Mouse (Mus musculus) kidney, embryonic 16.5 days (tissue): Measurements from ENCODE around the gene Synj1. TPM values are rescaled to one million over a fixed set of nuclear protein-coding genes. Genes with fewer than 3 reads are reported as not detected.

Experiments used
- ATAC-seq: fragments of 200-750 bp; cut with Nextera tagmentation; 2 replicates; pipeline ENCODE4 v1.8.0; 2017; ENCODE audit warnings: moderate TSS enrichment; ENCODE audit not compliant: low FRiP score, low TSS enrichment
- H3K27ac ChIP-seq: fragments of 300-500 bp; sonication (generic); 2 replicates; pipeline ENCODE4 v1.5.1; 2014; ENCODE audit warnings: low read length
- H3K27me3 ChIP-seq: fragments of 300-500 bp; sonication (generic); 2 replicates; pipeline ENCODE4 v1.6.1; 2014; ENCODE audit warnings: low read length, control low read depth, mixed read lengths; ENCODE audit not compliant: insufficient read depth
- H3K36me3 ChIP-seq: fragments of 300-500 bp; sonication (generic); 2 replicates; pipeline ENCODE4 v1.6.1; 2014; ENCODE audit warnings: low read length, control low read depth, mixed read lengths; ENCODE audit not compliant: insufficient read depth
- H3K4me1 ChIP-seq: fragments of 300-500 bp; sonication (generic); 2 replicates; pipeline ENCODE4 v1.6.1; 2014; ENCODE audit warnings: low read length, control low read depth, mixed read lengths; ENCODE audit not compliant: insufficient read depth
- H3K4me2 ChIP-seq: fragments of 300-500 bp; sonication (generic); replicated peaks from 2 replicates; pipeline ENCODE4 v1.6.1; 2014; ENCODE audit warnings: low read depth, low read length
- H3K4me3 ChIP-seq: fragments of 300-500 bp; sonication (generic); 2 replicates; pipeline ENCODE4 v1.5.1; 2014; ENCODE audit warnings: mild to moderate bottlenecking, low read length
- H3K9ac ChIP-seq: fragments of 300-500 bp; sonication (generic); replicated peaks from 2 replicates; pipeline ENCODE4 v1.6.1; 2014; ENCODE audit warnings: low read length
- H3K9me3 ChIP-seq: fragments of 300-500 bp; sonication (generic); 2 replicates; pipeline ENCODE4 v1.6.1; 2016; ENCODE audit warnings: low read length, control low read depth
- WGBS: fragments of 180-500 bp; shearing (Covaris S2); extraction: QIAGEN DNeasy Blood & Tissue Kit; methylation state at CpG from one replicate; pipeline ENCODE4 v1.1.7; 2014; 5-methylcytosine and 5-hydroxymethylcytosine counted together
- polyA plus RNA-seq: library from polyadenylated mRNA; unstranded; fragments of >200 nt; fragmentation: Nextera tagmentation; extraction: Ambion mirVana; gene quantifications from 2 replicates; pipeline ENCODE4 v1.2.1, GENCODE M21; 2015

Synj1 gene
- 12.3 and 17.0 TPM in 2 replicates for polyA plus RNA-seq

- Histone ChIP-seq H3K36me3 (peaks cover 16% of the 10 kb centered on the region; the same call in 1 of the 2 replicates), H3K4me3 (peak within 1 kb of the TSS; percentile 76), H3K9me3 (no peaks in the 10 kb centered on the region), H3K27ac (peak within 1 kb of the TSS; percentile 93), H3K4me1 (peaks cover 17% of the 10 kb centered on the region), H3K27me3 (no peaks in the 10 kb centered on the region), H3K9ac (peak within 1 kb of the TSS; percentile 87), H3K4me2 (peak within 1 kb of the TSS; percentile 78)
- peak; percentile 97 for ATAC-seq
- WGBS: 0% methylated on average over 59 of the region's 66 CpGs
These were observed at the start of gene Synj1 for GRCm38 (mm10) chr16:91011021-91011683. Synj1 (minus strand) TSS chr16:91011308.

- Histone ChIP-seq H3K36me3 (no peaks in the 10 kb centered on the region), H3K4me1 (peaks cover 18% of the 10 kb centered on the region; the same call in 1 of the 2 replicates), H3K4me3 (no peak overlapping the region), H3K9me3 (no peaks in the 10 kb centered on the region), H3K27me3 (0 out of 2 replicates have a peak, but pooled peaks cover 2% of the 10 kb centered on the region), H3K4me2 (no peak overlapping the region), H3K9ac (no peak overlapping the region), H3K27ac (no peak overlapping the region)
- WGBS: 89% methylated on average over 6 of the region's 6 CpGs
- no peak for ATAC-seq
These were observed 46.6 kb upstream of the Synj1 start for GRCm38 (mm10) chr16:91057741-91058140.

GRCm38 (mm10) chr16:91057261-91057660 lies 46.2 kb upstream of the Synj1 start:
- Histone ChIP-seq H3K4me3 (no peak overlapping the region), H3K9me3 (no peaks in the 10 kb centered on the region), H3K36me3 (no peaks in the 10 kb centered on the region), H3K27me3 (0 out of 2 replicates have a peak, but pooled peaks cover 2% of the 10 kb centered on the region), H3K27ac (no peak overlapping the region), H3K4me2 (no peak overlapping the region), H3K9ac (no peak overlapping the region), H3K4me1 (peaks cover 18% of the 10 kb centered on the region; the same call in 1 of the 2 replicates)
- no peak for ATAC-seq
- 93% methylated on average over 4 of the region's 4 CpGs for WGBS

- ATAC-seq: peak; percentile 92
- Histone ChIP-seq H3K9me3 (no peaks in the 10 kb centered on the region), H3K9ac (no peak overlapping the region), H3K36me3 (no peaks in the 10 kb centered on the region), H3K27me3 (0 out of 2 replicates have a peak, but pooled peaks cover 2% of the 10 kb centered on the region), H3K4me2 (peak overlapping the region; percentile 37), H3K27ac (peak overlapping the region; percentile 59; the same call in 1 of the 2 replicates), H3K4me1 (peaks cover 18% of the 10 kb centered on the region; the same call in 1 of the 2 replicates), H3K4me3 (no peak overlapping the region)
- 22% methylated on average over 16 of the region's 16 CpGs for WGBS
These were observed 45.1 kb upstream of the Synj1 start for GRCm38 (mm10) chr16:91056043-91056821.

- H3K27ac ChIP-seq: no peak overlapping the region
- ATAC-seq: no peak
- 70% methylated on average over 5 of the region's 5 CpGs for WGBS
These were observed 44.0 kb upstream of the Synj1 start for GRCm38 (mm10) chr16:91055150-91055549.

GRCm38 (mm10) chr16:91053599-91053998 lies 42.5 kb upstream of the Synj1 start:
- WGBS: 63% methylated on average over 8 of the region's 8 CpGs
- no peak for ATAC-seq
- H3K9ac ChIP-seq: no peak overlapping the region
- H3K27me3 ChIP-seq: 0 out of 2 replicates have a peak, but pooled peaks cover 2% of the 10 kb centered on the region
- H3K4me3 ChIP-seq: no peak overlapping the region
- H3K36me3 ChIP-seq: no peaks in the 10 kb centered on the region
- no peak overlapping the region for H3K27ac ChIP-seq
- H3K4me2 ChIP-seq: no peak overlapping the region
- peaks cover 18% of the 10 kb centered on the region; the same call in 1 of the 2 replicates for H3K4me1 ChIP-seq
- H3K9me3 ChIP-seq: no peaks in the 10 kb centered on the region

More at GRCm38 (mm10) chr16:91055150-91055549, 44.0 kb upstream of the Synj1 start:
- H3K4me3 ChIP-seq: no peak overlapping the region
- H3K27me3 ChIP-seq: 0 out of 2 replicates have a peak, but pooled peaks cover 2% of the 10 kb centered on the region
- no peak overlapping the region for H3K4me2 ChIP-seq
- peaks cover 18% of the 10 kb centered on the region; the same call in 1 of the 2 replicates for H3K4me1 ChIP-seq
- no peak overlapping the region for H3K9ac ChIP-seq
- no peaks in the 10 kb centered on the region for H3K36me3 ChIP-seq
- H3K9me3 ChIP-seq: no peaks in the 10 kb centered on the region

GRCm38 (mm10) chr16:91045511-91045910 lies 34.4 kb upstream of the Synj1 start:
- H3K4me2 ChIP-seq: no peak overlapping the region
- peaks cover 15% of the 10 kb centered on the region for H3K4me1 ChIP-seq
- WGBS: 63% methylated on average over 8 of the region's 8 CpGs
- no peak overlapping the region for H3K9ac ChIP-seq
- ATAC-seq: no peak
- no peak overlapping the region for H3K27ac ChIP-seq
- no peaks in the 10 kb centered on the region; the same call in 1 of the 2 replicates for H3K27me3 ChIP-seq
- no peaks in the 10 kb centered on the region for H3K9me3 ChIP-seq
- no peak overlapping the region for H3K4me3 ChIP-seq
- no peaks in the 10 kb centered on the region for H3K36me3 ChIP-seq

- no peaks in the 10 kb centered on the region; the same call in 1 of the 2 replicates for H3K27me3 ChIP-seq
- no peaks in the 10 kb centered on the region for H3K9me3 ChIP-seq
- peak; percentile 98 for ATAC-seq
- peak within 1 kb of the TSS; percentile 96 for H3K9ac ChIP-seq
- peak within 1 kb of the TSS; percentile 79 for H3K4me2 ChIP-seq
- peak within 1 kb of the TSS; percentile 99 for H3K4me3 ChIP-seq
- H3K4me1 ChIP-seq: peaks cover 15% of the 10 kb centered on the region
- 1% methylated on average over 64 of the region's 70 CpGs for WGBS
- peak within 1 kb of the TSS; percentile 97 for H3K27ac ChIP-seq
- 0 out of 2 replicates have a peak, but pooled peaks cover under 1% of the 10 kb centered on the region for H3K36me3 ChIP-seq
These were observed 33.4 kb upstream of the Synj1 start, which contains the start of gene Paxbp1 for GRCm38 (mm10) chr16:91044270-91045182. Paxbp1 (minus strand) TSS chr16:91044543.
